Mouse (Mus musculus) spleen, adult 2 months (tissue): ENCODE results near the gene Actr8.

Source experiments
- CTCF ChIP-seq: fragments of 200-500 bp; IDR thresholded peaks from 2 replicates; pipeline ENCODE4 v1.5.1; 2011; ENCODE audit warnings: mild to moderate bottlenecking, inconsistent platforms; ENCODE audit not compliant: insufficient read depth, insufficient read length, insufficient replicate concordance; ENCODE audit errors: extremely low read depth
- POLR2A ChIP-seq: fragments of 200-500 bp; IDR thresholded peaks from 2 replicates; pipeline ENCODE4 v1.6.1; 2011; ENCODE audit warnings: low read depth, low read length, inconsistent platforms

GRCm38 (mm10) chr14:30008733-30009575, 30.8 kb downstream of the Actr8 start, which contains the start of the genes Il17rb and Chdh:
- TF ChIP-seq CTCF (no peak), POLR2A (no peak)
